Mouse (Mus musculus): ENCODE measurements around the gene Tspan13. TPM values are rescaled to one million over a fixed set of nuclear protein-coding genes. Genes with fewer than 3 reads are reported as not detected.

The Tspan13 gene
- polyA plus RNA-seq (2012; rRNA removed), result 168 and 176 TPM in 2 replicates

DNA sequence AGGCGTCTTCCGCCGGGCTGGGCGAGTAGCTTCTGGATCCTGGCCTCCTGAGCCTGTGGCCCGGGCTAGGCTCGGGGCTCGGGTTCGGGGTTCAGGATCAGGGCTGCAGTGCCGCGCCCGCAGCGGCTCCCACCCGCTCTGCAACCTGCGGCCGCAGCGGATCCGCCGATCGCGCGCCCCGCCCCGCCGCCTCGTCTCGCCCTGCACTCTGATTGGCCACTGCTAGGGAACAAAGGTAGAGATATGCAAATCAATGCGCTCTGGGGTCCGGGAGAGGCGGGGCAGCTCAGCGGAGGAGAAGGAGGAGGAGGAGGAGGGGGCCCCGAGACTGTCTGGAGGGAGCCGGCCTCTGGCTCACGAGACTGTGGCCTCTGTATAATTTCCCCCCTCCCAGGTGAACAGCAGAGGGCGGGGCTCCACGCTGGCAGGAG is at the start of gene Tspan13:
Gene Tspan13 (minus strand): TSS at position 153 of the 431 bp plus-strand sequence.
- Histone ChIP-seq H3K4me1 (ENCODE audit: control insufficient read depth, insufficient read depth, low read length) (no peaks in the 10 kb centered on the region), H3K27ac (ENCODE audit: insufficient read depth, low read length) (peak within 1 kb of the TSS; percentile 97), H3K4me3 (ENCODE audit: insufficient read depth, low read length) (peak within 1 kb of the TSS; percentile 97)
- TF ChIP-seq CTCF (IDR thresholded peaks at IDR 0.05; ENCODE audit: extremely low read depth, insufficient read depth, low read length) (no peak), POLR2A (IDR thresholded peaks at IDR 0.05; ENCODE audit: extremely low read depth, insufficient read depth, low read length) (peak; percentile 78)

DNA sequence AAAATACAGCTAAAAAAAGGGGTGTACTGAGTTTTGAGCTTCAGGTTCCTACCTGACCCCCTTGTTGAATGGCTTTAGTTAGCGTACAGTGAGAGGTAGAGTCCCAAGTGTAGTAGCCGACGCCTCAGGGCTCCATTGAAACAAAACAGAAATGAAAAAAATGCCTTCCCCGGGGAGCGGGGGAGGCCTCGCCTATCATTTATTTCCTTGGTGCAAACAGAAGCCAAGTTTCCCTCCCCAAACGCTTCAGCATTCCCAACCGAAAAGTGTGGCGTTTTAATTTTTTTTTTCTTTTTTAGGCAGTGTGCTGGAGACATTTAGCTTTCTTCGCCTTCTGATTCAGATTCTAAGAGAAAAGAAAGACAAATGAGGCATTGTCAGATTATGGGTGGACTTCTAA is 49.7 kb upstream of the Tspan13 start:
- H3K4me3 ChIP-seq (ENCODE audit: insufficient read depth, low read length), result no peak overlapping the region
- 0 out of 2 replicates have a peak overlapping the region, but pooled peaks have one; percentile 43 for H3K27ac ChIP-seq (ENCODE audit: insufficient read depth, low read length)
- peaks cover 3% of the 10 kb centered on the region; the same call in 1 of the 2 replicates for H3K4me1 ChIP-seq (ENCODE audit: control insufficient read depth, insufficient read depth, low read length)
- no peak for TF ChIP-seq POLR2A (IDR thresholded peaks at IDR 0.05; ENCODE audit: extremely low read depth, insufficient read depth, low read length)
- no peak for TF ChIP-seq CTCF (IDR thresholded peaks at IDR 0.05; ENCODE audit: extremely low read depth, insufficient read depth, low read length)

DNA sequence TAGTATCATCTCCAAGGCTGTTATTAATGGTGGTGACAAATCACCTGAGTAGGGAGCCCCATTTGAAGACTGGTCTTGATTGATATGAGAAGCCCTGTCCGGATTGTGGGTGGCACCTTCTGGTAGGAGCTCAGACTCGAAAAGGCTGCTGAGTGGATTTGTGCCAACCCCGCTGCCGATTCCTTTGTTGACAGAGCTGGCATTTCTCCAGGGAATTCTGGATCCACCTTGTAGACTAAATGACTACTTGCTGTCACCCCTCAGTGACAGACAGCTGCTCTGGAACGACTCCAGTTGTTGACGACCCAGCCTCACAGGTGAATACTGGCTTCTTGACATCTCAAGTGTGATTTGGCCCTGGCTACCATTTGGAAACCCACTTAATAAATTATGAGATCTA is 46.9 kb upstream of the Tspan13 start:
- peaks cover 1% of the 10 kb centered on the region; the same call in 1 of the 2 replicates for H3K4me1 ChIP-seq (ENCODE audit: control insufficient read depth, insufficient read depth, low read length)
- no peak overlapping the region for H3K4me3 ChIP-seq (ENCODE audit: insufficient read depth, low read length)
- no peak overlapping the region for H3K27ac ChIP-seq (ENCODE audit: insufficient read depth, low read length)
- TF ChIP-seq POLR2A (IDR thresholded peaks at IDR 0.05; ENCODE audit: extremely low read depth, insufficient read depth, low read length), result no peak
- no peak for TF ChIP-seq CTCF (IDR thresholded peaks at IDR 0.05; ENCODE audit: extremely low read depth, insufficient read depth, low read length)

DNA sequence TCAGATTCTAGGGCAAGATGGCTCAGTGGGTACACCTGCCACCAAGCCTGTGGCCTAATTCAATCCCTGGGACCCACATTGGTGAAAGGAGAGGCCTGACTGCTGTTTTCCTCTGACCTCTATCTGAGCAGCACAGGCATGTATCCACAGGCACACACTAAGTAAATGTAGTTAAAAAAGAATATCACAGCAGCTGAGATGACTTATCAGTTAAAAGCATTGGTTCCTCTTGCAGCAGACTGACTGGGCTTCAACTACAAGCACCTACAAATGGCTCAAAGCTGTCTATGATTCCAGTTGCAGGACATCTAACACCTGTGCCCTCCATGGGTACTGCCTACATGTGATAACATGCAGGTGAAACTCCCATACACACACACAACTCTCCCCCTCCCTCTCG is 46.5 kb upstream of the Tspan13 start:
- Histone ChIP-seq H3K27ac (ENCODE audit: insufficient read depth, low read length) (no peak overlapping the region), H3K4me3 (ENCODE audit: insufficient read depth, low read length) (no peak overlapping the region), H3K4me1 (ENCODE audit: control insufficient read depth, insufficient read depth, low read length) (peaks cover 1% of the 10 kb centered on the region; the same call in 1 of the 2 replicates)
- TF ChIP-seq CTCF (IDR thresholded peaks at IDR 0.05; ENCODE audit: extremely low read depth, insufficient read depth, low read length) (no peak), POLR2A (IDR thresholded peaks at IDR 0.05; ENCODE audit: extremely low read depth, insufficient read depth, low read length) (no peak)

DNA sequence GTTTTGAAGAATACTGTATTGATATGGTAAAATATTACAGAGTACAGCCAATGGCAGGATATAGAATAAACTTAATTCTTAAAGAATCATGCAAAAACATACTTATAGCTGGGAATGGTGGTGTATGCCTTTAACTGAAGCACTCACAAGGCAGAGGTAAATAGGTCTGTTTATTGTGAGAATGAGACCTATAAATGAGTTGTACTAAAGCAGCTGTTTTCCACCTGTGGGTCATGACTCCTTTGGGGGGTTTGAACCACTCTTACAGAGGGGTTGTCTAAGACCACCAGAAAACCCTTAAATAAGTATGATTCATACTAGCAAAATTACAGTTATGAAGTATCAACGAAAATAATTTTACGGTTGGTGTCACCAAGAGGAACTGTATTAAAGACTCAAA is 43.1 kb upstream of the Tspan13 start:
- Histone ChIP-seq H3K4me1 (ENCODE audit: control insufficient read depth, insufficient read depth, low read length) (no peaks in the 10 kb centered on the region; the same call in 1 of the 2 replicates), H3K27ac (ENCODE audit: insufficient read depth, low read length) (no peak overlapping the region), H3K4me3 (ENCODE audit: insufficient read depth, low read length) (no peak overlapping the region)
- TF ChIP-seq CTCF (IDR thresholded peaks at IDR 0.05; ENCODE audit: extremely low read depth, insufficient read depth, low read length) (no peak), POLR2A (IDR thresholded peaks at IDR 0.05; ENCODE audit: extremely low read depth, insufficient read depth, low read length) (no peak)

DNA sequence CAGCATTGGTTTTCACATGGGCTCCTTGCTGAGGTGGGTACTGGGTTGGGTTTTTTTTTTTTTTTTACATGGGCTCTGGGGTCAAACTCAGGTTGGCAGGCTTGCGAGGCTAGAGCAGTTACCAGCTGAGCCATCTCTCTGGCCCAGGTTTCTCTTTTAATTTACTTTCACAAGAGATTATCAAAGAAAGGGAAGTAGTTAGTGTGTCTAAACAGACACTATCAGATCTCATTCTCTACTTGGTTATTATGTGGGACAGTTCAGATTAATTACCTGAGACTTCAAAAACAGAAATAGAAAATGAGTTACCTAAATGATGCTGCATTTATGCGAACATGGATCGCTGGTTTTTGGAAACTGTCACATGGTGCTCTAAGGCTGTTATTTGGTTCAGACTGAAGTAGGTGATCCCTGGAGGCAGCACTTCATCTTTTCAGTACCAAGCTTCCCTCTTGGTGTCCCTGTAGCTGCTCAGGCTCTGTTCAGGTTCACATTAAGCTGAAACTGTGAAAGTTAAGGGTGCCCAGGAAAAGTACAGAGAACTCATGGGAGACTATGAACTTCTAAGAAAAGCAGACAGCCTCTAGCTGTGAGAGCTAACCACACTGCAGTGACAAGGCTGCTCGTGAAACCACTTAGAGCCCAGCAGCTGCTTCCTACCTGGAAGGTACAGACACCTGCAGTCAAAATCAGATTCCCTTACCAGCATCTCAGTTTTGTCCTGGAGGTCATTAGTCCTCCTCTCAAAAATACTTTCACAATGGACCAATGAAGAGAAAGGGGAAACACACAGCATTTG is 36.0 kb upstream of the Tspan13 start:
- H3K27ac ChIP-seq (ENCODE audit: insufficient read depth, low read length), result no peak overlapping the region
- H3K4me3 ChIP-seq (ENCODE audit: insufficient read depth, low read length), result no peak overlapping the region
- TF ChIP-seq CTCF (IDR thresholded peaks at IDR 0.05; ENCODE audit: extremely low read depth, insufficient read depth, low read length), result no peak
- TF ChIP-seq POLR2A (IDR thresholded peaks at IDR 0.05; ENCODE audit: extremely low read depth, insufficient read depth, low read length), result no peak
- no peaks in the 10 kb centered on the region; the same call in 1 of the 2 replicates for H3K4me1 ChIP-seq (ENCODE audit: control insufficient read depth, insufficient read depth, low read length)

DNA sequence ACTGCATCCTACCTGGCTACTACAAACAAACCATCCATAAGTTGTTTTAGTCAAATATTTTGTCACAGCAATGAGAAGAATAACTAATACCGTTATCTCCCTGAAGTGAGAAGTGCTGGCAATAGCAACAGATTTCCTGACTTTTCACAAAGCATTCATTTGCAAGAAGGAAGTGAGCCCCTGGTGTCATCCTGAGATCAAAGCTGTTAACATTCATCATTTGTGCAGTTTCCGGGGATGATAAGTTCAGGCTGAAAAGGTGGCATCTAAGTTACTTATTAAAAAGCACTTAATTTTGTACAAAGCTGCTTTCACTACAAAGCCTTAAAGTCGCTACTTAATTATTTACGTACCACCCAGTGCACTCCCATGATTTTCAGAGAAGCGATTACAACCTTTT is 30.6 kb upstream of the Tspan13 start:
- Histone ChIP-seq H3K4me1 (ENCODE audit: control insufficient read depth, insufficient read depth, low read length) (no peaks in the 10 kb centered on the region; the same call in 1 of the 2 replicates), H3K27ac (ENCODE audit: insufficient read depth, low read length) (no peak overlapping the region), H3K4me3 (ENCODE audit: insufficient read depth, low read length) (no peak overlapping the region)
- TF ChIP-seq CTCF (IDR thresholded peaks at IDR 0.05; ENCODE audit: extremely low read depth, insufficient read depth, low read length) (no peak), POLR2A (IDR thresholded peaks at IDR 0.05; ENCODE audit: extremely low read depth, insufficient read depth, low read length) (no peak)

DNA sequence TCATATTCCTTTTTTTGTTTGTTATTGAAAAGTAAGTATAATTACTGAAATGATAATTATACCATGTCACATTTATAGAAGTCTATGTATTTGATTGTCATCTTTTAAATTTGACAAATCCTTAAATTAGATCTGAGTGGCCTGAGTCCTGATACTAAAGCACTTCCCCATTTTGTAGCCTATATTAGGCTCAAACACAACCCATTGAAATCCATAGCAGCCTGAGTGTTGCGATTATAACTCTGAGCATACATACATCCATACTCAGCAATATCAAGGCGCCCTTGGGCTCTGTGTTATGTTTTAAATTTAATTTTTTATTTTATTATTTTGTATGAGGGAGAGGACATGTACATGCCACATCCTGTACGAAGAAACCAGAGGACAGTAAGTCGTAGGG is 27.9 kb upstream of the Tspan13 start:
- H3K4me3 ChIP-seq (ENCODE audit: insufficient read depth, low read length), result no peak overlapping the region
- no peak overlapping the region for H3K27ac ChIP-seq (ENCODE audit: insufficient read depth, low read length)
- peaks cover 2% of the 10 kb centered on the region; the same call in 1 of the 2 replicates for H3K4me1 ChIP-seq (ENCODE audit: control insufficient read depth, insufficient read depth, low read length)
- no peak for TF ChIP-seq POLR2A (IDR thresholded peaks at IDR 0.05; ENCODE audit: extremely low read depth, insufficient read depth, low read length)
- no peak for TF ChIP-seq CTCF (IDR thresholded peaks at IDR 0.05; ENCODE audit: extremely low read depth, insufficient read depth, low read length)

DNA sequence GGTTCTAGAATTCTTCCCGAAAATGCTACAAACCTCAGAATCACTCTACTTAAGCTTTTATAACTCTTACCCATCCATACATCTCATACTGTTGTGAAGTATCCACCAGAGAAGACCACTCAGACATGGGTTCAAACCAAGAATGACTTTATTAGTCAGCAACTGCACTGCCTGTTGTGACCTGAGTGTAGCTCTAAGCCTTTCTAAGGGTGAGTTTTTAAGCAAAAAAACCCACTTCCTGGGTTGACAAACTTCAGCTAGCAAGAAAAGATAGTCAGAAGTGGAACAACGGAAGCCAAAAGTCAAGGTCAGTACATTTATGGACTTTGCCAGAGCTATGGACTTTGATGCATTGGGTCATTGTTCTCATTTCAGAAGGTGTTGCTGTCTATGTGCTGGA is 25.2 kb upstream of the Tspan13 start:
- TF ChIP-seq POLR2A (IDR thresholded peaks at IDR 0.05; ENCODE audit: extremely low read depth, insufficient read depth, low read length) (no peak), CTCF (IDR thresholded peaks at IDR 0.05; ENCODE audit: extremely low read depth, insufficient read depth, low read length) (no peak)
- Histone ChIP-seq H3K4me3 (ENCODE audit: insufficient read depth, low read length) (no peak overlapping the region), H3K27ac (ENCODE audit: insufficient read depth, low read length) (no peak overlapping the region), H3K4me1 (ENCODE audit: control insufficient read depth, insufficient read depth, low read length) (peaks cover 2% of the 10 kb centered on the region; the same call in 1 of the 2 replicates)

DNA sequence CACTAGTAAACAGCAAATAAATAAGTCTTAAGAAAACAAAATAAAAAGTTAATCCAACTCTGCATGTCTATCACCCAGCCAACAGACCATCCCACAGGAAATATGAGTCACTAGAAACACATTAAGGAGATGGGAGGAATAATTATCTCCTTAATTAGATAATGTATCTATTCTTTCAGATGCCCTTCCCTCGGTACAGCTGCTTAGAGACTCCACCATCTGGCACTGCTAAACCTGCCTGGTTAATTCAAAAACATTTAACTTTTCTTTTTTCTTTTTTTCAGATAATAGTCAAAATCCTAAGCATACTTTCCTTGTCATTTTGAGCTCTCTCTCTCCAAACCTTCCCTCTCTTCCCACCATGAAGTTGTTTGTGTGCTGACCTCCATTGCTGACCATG is 23.6 kb upstream of the Tspan13 start:
- no peak overlapping the region for H3K27ac ChIP-seq (ENCODE audit: insufficient read depth, low read length)
- TF ChIP-seq POLR2A (IDR thresholded peaks at IDR 0.05; ENCODE audit: extremely low read depth, insufficient read depth, low read length), result no peak
- no peak for TF ChIP-seq CTCF (IDR thresholded peaks at IDR 0.05; ENCODE audit: extremely low read depth, insufficient read depth, low read length)

More for the DNA sequence above, 23.6 kb upstream of the Tspan13 start:
- no peak overlapping the region for H3K4me3 ChIP-seq (ENCODE audit: insufficient read depth, low read length)
- peaks cover 2% of the 10 kb centered on the region; the same call in 1 of the 2 replicates for H3K4me1 ChIP-seq (ENCODE audit: control insufficient read depth, insufficient read depth, low read length)
